Mouse (Mus musculus) limb, embryonic 15.5 days (tissue): ENCODE results near the gene Fpgs. TPM values are rescaled to one million over a fixed set of nuclear protein-coding genes. Genes with fewer than 3 reads are reported as not detected.

Experiments
- ATAC-seq: fragments of 200-750 bp; cut with Nextera tagmentation; 2 replicates; pipeline ENCODE4 v1.8.0; 2017; ENCODE audit warnings: low read depth, moderate TSS enrichment; ENCODE audit not compliant: insufficient number of reproducible peaks, low FRiP score, low TSS enrichment
- H3K27ac ChIP-seq: fragments of 300-500 bp; sonication (generic); 2 replicates; pipeline ENCODE4 v1.5.1; 2015; ENCODE audit warnings: moderate library complexity, mild to moderate bottlenecking, inconsistent platforms
- H3K27me3 ChIP-seq: fragments of 300-500 bp; sonication (generic); 2 replicates; pipeline ENCODE4 v1.6.1; 2015; ENCODE audit warnings: inconsistent platforms
- H3K36me3 ChIP-seq: fragments of 300-500 bp; sonication (generic); 2 replicates; pipeline ENCODE4 v1.6.1; 2015; ENCODE audit warnings: inconsistent platforms
- H3K4me1 ChIP-seq: fragments of 300-500 bp; sonication (generic); 2 replicates; pipeline ENCODE4 v1.6.1; 2015; ENCODE audit warnings: inconsistent platforms
- H3K4me2 ChIP-seq: fragments of 300-500 bp; sonication (generic); 2 replicates; pipeline ENCODE4 v1.6.1; 2015; ENCODE audit warnings: mild to moderate bottlenecking, inconsistent platforms
- H3K4me3 ChIP-seq: fragments of 300-500 bp; sonication (generic); 2 replicates; pipeline ENCODE4 v1.5.1; 2015; ENCODE audit warnings: mild to moderate bottlenecking, inconsistent platforms
- H3K9ac ChIP-seq: fragments of 300-500 bp; sonication (generic); 2 replicates; pipeline ENCODE4 v1.6.1; 2015; ENCODE audit warnings: inconsistent platforms
- H3K9me3 ChIP-seq: fragments of 300-500 bp; sonication (generic); 2 replicates; pipeline ENCODE4 v1.6.1; 2016; ENCODE audit warnings: inconsistent platforms
- WGBS: fragments of 180-500 bp; shearing (Covaris S2); methylation state at CpG from one replicate; pipeline ENCODE4 v1.1.7; 2015; 5-methylcytosine and 5-hydroxymethylcytosine counted together
- polyA plus RNA-seq: library from polyadenylated mRNA; unstranded; fragments of >200 nt; fragmentation: Nextera tagmentation; extraction: Ambion mirVana; gene quantifications from 2 replicates; pipeline ENCODE4 v1.2.1, GENCODE M21; 2015

Gene Fpgs
- 33.5 and 34.8 TPM in 2 replicates for polyA plus RNA-seq

DNA sequence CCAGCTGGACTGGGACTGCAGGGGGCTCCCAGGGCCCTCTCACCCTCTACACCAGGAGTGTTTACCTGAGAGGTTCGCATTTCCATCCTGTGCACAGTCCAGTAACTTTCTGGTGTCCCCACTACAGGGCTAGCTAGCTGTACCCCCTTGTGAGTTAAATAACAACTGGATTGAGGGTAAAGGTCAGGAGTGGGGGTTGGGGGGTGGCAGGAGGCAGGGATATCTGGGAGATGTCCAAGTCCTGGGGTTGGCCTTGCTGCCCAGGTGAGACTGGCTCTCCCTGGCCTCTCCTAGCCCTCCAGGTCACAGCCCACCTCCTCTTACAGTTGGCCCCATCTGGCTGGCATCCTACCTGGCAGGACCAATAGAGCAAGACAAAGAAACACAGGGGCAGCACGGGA, at the start of gene Fpgs:
TSS of gene Fpgs (minus strand) at position 125 of the 401 bp plus-strand sequence.
- H3K27me3 ChIP-seq: no peaks in the 10 kb centered on the region
- H3K4me2 ChIP-seq: no peak within 1 kb of the TSS
- ATAC-seq: no peak
- H3K4me1 ChIP-seq: no peaks in the 10 kb centered on the region
- no peak within 1 kb of the TSS for H3K4me3 ChIP-seq
- H3K27ac ChIP-seq: no peak within 1 kb of the TSS
- 67% methylated on average over 2 of the region's 2 CpGs for WGBS
- no peak within 1 kb of the TSS for H3K9ac ChIP-seq
- no peaks in the 10 kb centered on the region for H3K9me3 ChIP-seq
- peaks cover 66% of the 10 kb centered on the region for H3K36me3 ChIP-seq

GRCm38 (mm10) chr2:32752181-32752580, 48.2 kb upstream of the Fpgs start:
- Histone ChIP-seq H3K4me2 (no peak overlapping the region), H3K4me1 (peaks cover 12% of the 10 kb centered on the region; the same call in 1 of the 2 replicates), H3K27me3 (no peaks in the 10 kb centered on the region), H3K9me3 (no peaks in the 10 kb centered on the region), H3K27ac (no peak overlapping the region), H3K9ac (no peak overlapping the region), H3K4me3 (no peak overlapping the region), H3K36me3 (peaks cover 31% of the 10 kb centered on the region)
- 69% methylated on average over 10 of the region's 10 CpGs for WGBS
- no peak for ATAC-seq

DNA sequence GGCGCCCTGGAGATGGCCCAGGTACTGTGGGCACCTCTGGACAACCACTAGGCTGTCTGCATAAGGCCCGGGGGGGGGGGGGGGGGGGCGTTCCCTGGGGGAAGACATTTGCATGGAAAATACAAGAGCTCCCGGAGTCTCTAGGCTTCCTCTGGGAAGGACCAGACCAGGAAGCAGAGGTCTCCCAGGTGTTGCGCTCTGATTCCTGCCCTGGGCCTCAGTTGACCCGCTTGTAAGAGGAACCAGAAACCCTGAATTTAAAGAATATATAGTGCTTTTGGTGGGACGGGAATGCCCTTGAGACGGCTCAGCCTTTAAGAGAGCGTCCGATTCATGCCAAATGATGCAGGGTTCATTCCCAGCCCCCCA, 47.7 kb upstream of the Fpgs start:
- H3K9me3 ChIP-seq: no peaks in the 10 kb centered on the region
- no peak overlapping the region for H3K27ac ChIP-seq
- H3K27me3 ChIP-seq: no peaks in the 10 kb centered on the region
- H3K4me1 ChIP-seq: peaks cover 12% of the 10 kb centered on the region; the same call in 1 of the 2 replicates
- H3K9ac ChIP-seq: no peak overlapping the region
- ATAC-seq: no peak
- peak overlapping the region; percentile 35 for H3K4me3 ChIP-seq
- 26% methylated on average over 8 of the region's 10 CpGs for WGBS
- H3K36me3 ChIP-seq: peaks cover 34% of the 10 kb centered on the region
- peak overlapping the region; percentile 58 for H3K4me2 ChIP-seq

- Histone ChIP-seq H3K36me3 (peaks cover 38% of the 10 kb centered on the region), H3K4me2 (peak overlapping the region; percentile 58), H3K9me3 (no peaks in the 10 kb centered on the region), H3K27ac (no peak overlapping the region), H3K4me3 (peak overlapping the region; percentile 35), H3K27me3 (0 out of 2 replicates have a peak, but pooled peaks cover under 1% of the 10 kb centered on the region), H3K4me1 (peaks cover 12% of the 10 kb centered on the region; the same call in 1 of the 2 replicates), H3K9ac (no peak overlapping the region)
- ATAC-seq: peak; percentile 62; the same call in 1 of the 2 replicates
- 11% methylated on average over 31 of the region's 31 CpGs for WGBS
These were observed 47.1 kb upstream of the Fpgs start for GRCm38 (mm10) chr2:32750887-32751664.

GRCm38 (mm10) chr2:32750199-32750598, 46.3 kb upstream of the Fpgs start:
- no peak overlapping the region for H3K4me3 ChIP-seq

DNA sequence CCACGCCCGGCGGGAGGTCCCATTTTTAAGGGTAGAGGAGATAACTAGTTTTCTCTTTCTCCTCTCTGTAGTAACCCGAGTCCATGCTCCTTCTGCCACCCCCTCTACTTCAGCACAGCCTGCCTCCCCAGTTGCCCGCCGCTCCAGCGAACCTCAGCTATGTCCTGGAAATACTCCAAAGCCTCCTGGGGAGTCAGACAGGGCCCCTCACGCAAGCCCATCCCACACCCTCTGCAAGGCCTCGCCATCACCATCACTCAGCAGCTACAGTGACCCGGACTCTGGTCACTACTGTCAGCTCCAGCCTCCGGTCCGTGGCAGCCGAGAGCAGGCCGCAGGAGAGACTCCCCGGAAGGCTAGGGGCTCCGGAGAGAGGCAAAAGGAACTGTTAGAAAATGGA, 45.1 kb upstream of the Fpgs start:
- WGBS: 88% methylated on average over 16 of the region's 16 CpGs
- Histone ChIP-seq H3K4me2 (no peak overlapping the region), H3K27me3 (0 out of 2 replicates have a peak, but pooled peaks cover 3% of the 10 kb centered on the region), H3K27ac (no peak overlapping the region), H3K4me3 (no peak overlapping the region), H3K4me1 (peaks cover 12% of the 10 kb centered on the region; the same call in 1 of the 2 replicates), H3K9ac (no peak overlapping the region), H3K9me3 (no peaks in the 10 kb centered on the region), H3K36me3 (peaks cover 40% of the 10 kb centered on the region)
- ATAC-seq: no peak

More at GRCm38 (mm10) chr2:32750199-32750598, 46.3 kb upstream of the Fpgs start:
- H3K9me3 ChIP-seq: no peaks in the 10 kb centered on the region
- no peak overlapping the region for H3K27ac ChIP-seq
- H3K9ac ChIP-seq: no peak overlapping the region
- 0 out of 2 replicates have a peak, but pooled peaks cover 3% of the 10 kb centered on the region for H3K27me3 ChIP-seq
- H3K36me3 ChIP-seq: peaks cover 44% of the 10 kb centered on the region
- ATAC-seq: no peak
- H3K4me2 ChIP-seq: no peak overlapping the region
- H3K4me1 ChIP-seq: peaks cover 12% of the 10 kb centered on the region; the same call in 1 of the 2 replicates
- 77% methylated on average over 7 of the region's 7 CpGs for WGBS

GRCm38 (mm10) chr2:32744272-32744982, 40.5 kb upstream of the Fpgs start:
- peaks cover 17% of the 10 kb centered on the region for H3K4me1 ChIP-seq
- H3K36me3 ChIP-seq: peaks cover 23% of the 10 kb centered on the region
- ATAC-seq: no peak
- peaks cover 40% of the 10 kb centered on the region for H3K27me3 ChIP-seq
- no peak overlapping the region for H3K4me2 ChIP-seq
- no peak overlapping the region for H3K9ac ChIP-seq
- no peak overlapping the region for H3K27ac ChIP-seq
- WGBS: 68% methylated on average over 15 of the region's 15 CpGs
- no peaks in the 10 kb centered on the region for H3K9me3 ChIP-seq
- H3K4me3 ChIP-seq: no peak overlapping the region

DNA sequence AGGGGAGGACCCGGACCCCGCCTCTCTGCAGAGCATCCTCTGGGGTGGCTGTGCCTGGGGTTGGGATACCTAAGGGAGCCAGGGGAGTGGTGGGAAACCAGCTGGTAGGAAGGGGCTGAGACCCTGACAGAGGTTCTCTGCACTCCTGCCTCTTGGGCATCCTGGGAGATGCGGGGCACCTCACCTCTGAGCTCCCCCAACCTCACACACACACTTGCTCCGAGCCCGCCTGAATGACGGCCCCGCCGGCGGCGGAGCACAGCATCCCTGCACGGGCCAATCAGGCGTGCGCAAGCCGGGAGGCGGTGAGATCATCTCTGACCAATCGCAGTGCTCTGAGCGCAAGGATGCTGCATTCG, 38.2 kb upstream of the Fpgs start:
- H3K27me3 ChIP-seq: peaks cover 40% of the 10 kb centered on the region
- ATAC-seq: no peak
- peak overlapping the region; percentile 49 for H3K4me3 ChIP-seq
- peaks cover 17% of the 10 kb centered on the region for H3K4me1 ChIP-seq
- no peak overlapping the region for H3K9ac ChIP-seq
- no peak overlapping the region for H3K27ac ChIP-seq
- H3K36me3 ChIP-seq: peaks cover 18% of the 10 kb centered on the region
- H3K9me3 ChIP-seq: no peaks in the 10 kb centered on the region
- peak overlapping the region; percentile 95 for H3K4me2 ChIP-seq
- WGBS: 7% methylated on average over 18 of the region's 18 CpGs

GRCm38 (mm10) chr2:32741273-32742172, 37.6 kb upstream of the Fpgs start:
- WGBS: 7% methylated on average over 55 of the region's 58 CpGs
- peaks cover 17% of the 10 kb centered on the region for H3K4me1 ChIP-seq
- H3K36me3 ChIP-seq: peaks cover 15% of the 10 kb centered on the region
- ATAC-seq: no peak
- H3K27ac ChIP-seq: no peak overlapping the region
- no peaks in the 10 kb centered on the region for H3K9me3 ChIP-seq
- H3K27me3 ChIP-seq: peaks cover 40% of the 10 kb centered on the region
- peak overlapping the region; percentile 33; the same call in 1 of the 2 replicates for H3K9ac ChIP-seq
- peak overlapping the region; percentile 49 for H3K4me3 ChIP-seq
- H3K4me2 ChIP-seq: peak overlapping the region; percentile 95

- peak within 1 kb of the TSS; percentile 95 for H3K4me2 ChIP-seq
- peak within 1 kb of the TSS; percentile 49 for H3K4me3 ChIP-seq
- no peaks in the 10 kb centered on the region for H3K9me3 ChIP-seq
- peaks cover 17% of the 10 kb centered on the region for H3K4me1 ChIP-seq
- no peak for ATAC-seq
- no peak within 1 kb of the TSS for H3K27ac ChIP-seq
- peak within 1 kb of the TSS; percentile 33; the same call in 1 of the 2 replicates for H3K9ac ChIP-seq
- peaks cover 38% of the 10 kb centered on the region for H3K27me3 ChIP-seq
- H3K36me3 ChIP-seq: peaks cover 10% of the 10 kb centered on the region
- WGBS: 7% methylated on average over 11 of the region's 11 CpGs
These were observed 36.9 kb upstream of the Fpgs start, which contains the start of gene 6330409D20Rik for GRCm38 (mm10) chr2:32740916-32741272. 6330409D20Rik (minus strand) TSS chr2:32741016.

DNA sequence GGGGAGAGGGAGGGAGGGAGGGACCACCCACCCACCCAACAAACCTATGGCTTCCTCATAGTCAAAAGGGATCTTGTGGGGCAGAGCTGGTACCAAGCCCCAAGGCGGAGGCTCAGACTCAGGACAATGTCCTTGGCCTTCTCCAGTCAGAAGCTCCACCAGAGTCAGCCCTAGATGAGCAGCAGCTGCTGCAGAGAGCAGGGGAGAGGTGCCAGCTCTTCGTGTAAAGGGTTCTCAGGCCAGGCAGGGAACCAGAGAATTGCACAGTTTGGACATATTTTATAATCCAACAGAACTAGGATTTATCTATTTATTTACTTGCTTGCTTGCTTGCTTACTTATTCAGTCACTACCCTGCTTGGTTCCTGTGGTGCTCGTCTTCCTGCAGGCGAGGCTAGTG, 35.4 kb upstream of the Fpgs start:
- peaks cover 20% of the 10 kb centered on the region for H3K4me1 ChIP-seq
- H3K27ac ChIP-seq: no peak overlapping the region
- peaks cover 37% of the 10 kb centered on the region for H3K27me3 ChIP-seq
- H3K4me2 ChIP-seq: no peak overlapping the region
- no peaks in the 10 kb centered on the region for H3K36me3 ChIP-seq
- H3K9me3 ChIP-seq: no peaks in the 10 kb centered on the region
- 70% methylated on average over 4 of the region's 4 CpGs for WGBS
- no peak for ATAC-seq
- H3K9ac ChIP-seq: no peak overlapping the region
- H3K4me3 ChIP-seq: no peak overlapping the region
